Mouse (Mus musculus) stomach, postnatal 0 days (tissue): ENCODE data around the gene Ptpn6.

Experiments used
- CTCF ChIP-seq: IDR thresholded peaks from 2 replicates; pipeline ENCODE4 v1.5.1; 2016; ENCODE audit warnings: antibody characterized with exemption, low read depth, mild to moderate bottlenecking, moderate library complexity
- EP300 ChIP-seq: optimal IDR thresholded peaks from 2 replicates; pipeline ENCODE3; 2016; ENCODE audit warnings: antibody characterized with exemption

DNA sequence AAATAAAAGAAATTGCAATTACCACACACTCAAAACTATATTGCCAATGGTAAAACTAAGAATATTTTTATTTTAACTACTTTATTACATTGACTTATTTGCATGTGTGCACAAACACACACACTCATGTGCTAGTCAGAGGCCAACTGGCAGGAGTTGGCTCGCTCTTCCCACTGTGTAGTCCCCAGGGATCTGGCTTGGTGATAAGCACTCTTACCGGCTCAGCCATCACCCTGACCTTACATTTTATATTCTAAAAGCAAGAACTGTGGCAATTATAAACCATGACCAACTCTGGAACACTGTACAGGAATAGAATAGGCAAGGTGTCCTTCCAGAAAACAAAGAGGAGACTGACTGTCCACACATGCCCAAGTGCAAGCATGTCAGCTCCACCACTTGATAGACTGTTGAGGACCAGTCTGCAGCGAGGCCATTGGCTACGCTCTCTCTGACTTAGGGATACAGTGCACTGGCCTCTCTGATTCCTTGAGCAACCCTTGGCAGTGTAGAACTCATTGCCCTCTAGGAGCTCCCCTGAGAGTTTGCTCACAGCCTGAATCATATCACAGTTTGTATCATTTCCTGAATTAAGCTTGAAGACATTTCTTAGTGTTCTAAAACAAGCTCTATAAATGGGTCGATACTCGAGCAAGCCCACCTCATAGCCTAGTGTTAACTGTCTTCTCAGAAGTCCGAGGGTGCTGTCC lies 41.9 kb downstream of the Ptpn6 start:
- TF ChIP-seq CTCF = no peak
- no peak for TF ChIP-seq EP300
